Mouse (Mus musculus) spleen, postnatal 10 days (tissue): ENCODE results near the gene Ece1.
"Not testable (repeated sequence)": the region's sequence is repeated elsewhere in the genome, so short reads cannot be mapped to it uniquely, and the experiment has no call there.

ENCODE experiments used
- DNase-seq, 2 experiments: peaks; one replicate each; pipeline ENCODE4 v3.0.0; 2021 to 2022; ENCODE audit warnings: low spot score in 2 of 2

The Ece1 gene

DNA sequence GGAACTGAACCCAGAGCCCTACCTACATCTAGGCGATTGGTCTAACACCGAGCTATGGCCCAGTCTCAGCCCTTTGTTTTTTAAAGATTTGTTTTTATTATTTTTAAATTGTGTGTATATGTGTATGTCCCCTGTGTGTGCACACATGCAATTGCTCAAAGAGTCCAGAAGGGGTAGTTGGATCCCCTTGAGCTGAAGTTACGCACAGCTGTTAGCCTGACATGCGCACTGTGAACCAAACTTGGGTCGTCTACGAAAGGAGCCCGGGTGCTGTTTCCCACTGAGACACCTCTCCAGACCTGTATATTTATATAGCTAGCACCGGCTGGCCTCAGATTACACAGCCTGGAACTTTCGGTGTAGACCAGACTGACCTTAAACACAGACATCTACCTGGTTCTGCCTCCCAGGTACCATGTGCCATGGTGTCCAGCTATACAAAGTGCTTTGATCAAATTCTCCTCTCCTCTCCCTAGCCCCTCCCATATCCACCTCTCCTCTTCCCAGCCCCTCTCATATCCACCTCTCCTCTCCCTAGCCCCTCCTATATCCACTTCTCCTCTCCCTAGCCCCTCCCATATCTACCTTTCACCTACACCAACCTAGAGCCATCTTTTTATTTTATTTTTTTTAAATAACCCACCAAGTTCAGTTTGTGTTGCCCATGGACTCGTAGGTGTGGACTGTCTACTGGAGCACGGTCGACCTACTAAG lies 79.3 kb downstream of the Ece1 start:
- DNase-seq: no peak

DNA sequence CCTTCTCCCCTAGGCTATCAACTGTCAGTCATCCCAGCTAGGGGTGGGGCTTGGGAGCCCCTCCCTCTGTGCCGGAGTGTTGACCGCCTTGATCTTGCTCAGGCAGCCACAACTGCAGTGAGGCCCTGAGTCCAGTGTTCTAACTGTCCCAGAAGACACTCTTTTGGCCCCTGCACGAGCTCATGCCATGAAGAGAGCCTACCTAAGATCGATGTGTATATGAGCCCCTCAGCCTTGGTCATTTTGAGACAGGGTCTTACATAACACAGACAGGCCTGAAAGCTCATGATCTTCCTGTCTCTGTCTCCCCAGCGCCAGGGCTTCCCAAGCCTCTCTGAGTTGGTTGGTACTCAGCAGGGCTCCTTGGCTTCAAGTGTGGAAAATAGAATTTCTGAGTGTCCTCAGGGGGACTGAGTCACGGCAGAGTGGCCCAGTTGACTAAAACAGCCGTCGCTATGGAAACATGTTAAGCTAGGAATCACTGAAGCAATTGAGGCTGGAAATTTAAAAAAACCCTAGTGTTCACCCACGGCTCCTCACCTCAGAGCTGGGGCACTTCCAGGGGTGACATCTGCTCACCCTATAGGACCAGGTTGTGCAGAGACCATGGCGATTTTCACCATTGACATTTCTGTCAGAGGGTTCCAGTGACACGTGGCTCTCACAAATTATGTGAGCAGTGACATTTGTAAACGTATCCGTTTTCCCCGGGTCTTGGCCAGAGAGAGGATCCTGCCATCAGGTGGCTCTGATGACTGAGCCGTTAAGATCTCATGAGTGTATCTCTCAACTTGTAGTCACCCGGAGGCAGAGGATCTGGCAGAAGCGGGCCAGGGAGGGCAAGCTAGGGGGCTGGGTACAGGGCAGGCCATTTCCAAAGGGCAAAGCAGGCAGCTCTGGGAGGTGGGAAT lies 80.1 kb downstream of the Ece1 start:
- DNase-seq: no peak

DNA sequence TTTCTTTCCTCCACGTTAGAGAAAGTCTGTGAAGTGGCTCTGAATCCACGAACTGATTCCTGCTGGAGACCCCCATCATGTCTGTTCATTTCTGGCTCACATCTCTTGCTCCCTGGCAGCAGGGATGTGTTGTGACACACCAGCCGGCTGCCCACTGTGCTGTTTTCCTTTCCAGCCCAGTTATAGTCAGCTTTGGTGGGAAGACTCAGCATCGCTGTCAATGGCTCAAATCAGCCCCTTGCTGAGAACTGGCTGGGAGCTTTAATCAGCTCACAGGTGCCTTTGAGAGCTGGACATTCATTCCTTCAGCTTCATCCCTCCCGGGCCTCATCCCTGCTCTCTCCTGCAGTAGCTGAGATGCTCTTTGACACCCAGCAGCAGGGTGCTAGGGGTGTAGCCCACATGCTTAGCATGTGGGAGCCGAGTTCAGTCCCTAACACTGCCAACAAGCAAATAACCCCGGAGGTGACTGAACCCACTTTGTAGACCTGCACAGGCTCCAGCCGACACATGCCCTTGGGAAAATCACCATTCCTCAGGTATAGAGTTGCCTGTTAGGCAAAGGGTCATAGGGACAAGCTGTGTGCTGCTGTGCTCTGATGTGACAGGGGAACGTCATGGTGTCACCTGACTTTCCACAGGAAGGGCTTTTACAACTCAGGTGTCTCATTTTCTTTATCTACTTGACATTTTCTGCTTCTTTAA lies 80.9 kb downstream of the Ece1 start:
- DNase-seq: no peak

DNA sequence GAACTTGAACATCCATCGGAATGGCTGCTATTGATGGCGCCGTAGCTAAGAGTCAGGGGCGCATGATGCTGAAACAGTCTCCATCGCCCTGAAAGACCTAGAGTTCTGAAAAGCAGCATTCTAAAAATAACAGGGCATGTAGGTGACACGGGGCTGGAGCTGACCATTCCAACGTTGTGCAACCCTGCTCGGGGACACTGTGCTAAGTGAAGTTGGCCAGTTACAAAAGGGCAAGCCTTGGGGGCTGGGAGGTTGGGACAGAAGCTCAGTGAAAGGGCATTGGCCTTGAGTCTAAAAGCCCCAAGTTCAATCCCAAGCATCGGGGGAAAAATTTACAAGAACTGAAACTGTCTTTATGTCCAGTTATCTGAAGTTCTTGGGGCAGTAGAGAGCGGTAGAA lies 81.5 kb downstream of the Ece1 start:
- DNase-seq: no peak

DNA sequence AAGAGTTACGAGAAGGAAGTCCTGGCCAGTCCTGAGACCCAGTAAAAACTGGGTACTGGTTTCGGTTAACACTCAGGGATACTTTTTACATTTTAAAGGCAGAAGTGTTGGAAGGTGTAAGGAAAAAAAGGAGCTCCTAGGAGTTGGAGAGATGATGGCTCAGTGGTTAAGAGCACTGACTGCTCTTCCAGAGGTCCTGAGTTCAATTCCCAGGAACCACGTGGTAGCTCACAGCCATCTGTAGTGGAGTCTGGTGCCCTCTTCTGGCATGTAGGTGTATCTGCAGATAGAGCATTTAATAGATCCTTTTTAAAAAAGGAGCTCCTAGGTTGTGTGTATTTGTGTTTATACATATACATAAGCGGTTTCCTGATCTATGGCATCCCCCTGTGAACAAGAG lies 83.3 kb downstream of the Ece1 start:
- DNase-seq: no peak

DNA sequence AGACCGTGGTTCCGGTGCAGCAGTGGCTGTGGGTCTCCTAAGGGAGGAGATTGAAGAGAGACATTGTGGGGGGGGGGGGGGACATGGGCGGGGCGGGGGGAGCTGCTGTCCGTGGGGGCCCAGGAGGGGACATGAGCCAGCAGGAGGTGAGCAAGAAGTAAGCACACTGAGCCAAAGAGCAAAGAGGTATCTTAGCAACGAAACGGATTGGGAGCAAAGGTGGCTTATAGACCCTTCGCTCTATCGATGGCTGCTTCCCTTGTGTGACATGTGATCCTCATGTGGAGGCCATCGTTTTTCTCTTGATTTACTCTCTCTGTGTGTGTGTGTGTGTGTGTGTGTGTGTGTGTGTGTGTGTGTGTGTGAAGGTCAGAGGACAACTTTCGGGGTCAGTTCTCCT lies 84.4 kb downstream of the Ece1 start:
- no peak for DNase-seq

DNA sequence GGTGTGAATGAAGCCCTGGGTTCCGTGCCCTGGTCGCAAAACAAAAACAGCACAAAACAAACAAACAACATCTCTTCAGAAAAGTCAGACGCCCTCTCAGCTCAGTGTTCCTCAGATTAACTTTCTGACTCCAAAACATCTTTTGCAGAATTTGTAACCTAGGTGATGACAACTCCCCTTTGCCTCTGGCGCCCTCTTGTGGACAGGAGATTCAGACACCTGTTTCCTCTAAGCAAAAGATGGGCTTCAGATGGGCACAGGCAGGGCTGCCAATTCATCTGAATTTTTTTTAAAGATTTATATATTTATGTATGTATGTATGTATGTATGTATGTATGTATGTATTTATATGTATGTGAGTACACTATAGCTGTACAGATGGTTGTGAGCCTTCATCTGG lies 90.8 kb downstream of the Ece1 start:
- DNase-seq: peak; percentile 75 to 90

DNA sequence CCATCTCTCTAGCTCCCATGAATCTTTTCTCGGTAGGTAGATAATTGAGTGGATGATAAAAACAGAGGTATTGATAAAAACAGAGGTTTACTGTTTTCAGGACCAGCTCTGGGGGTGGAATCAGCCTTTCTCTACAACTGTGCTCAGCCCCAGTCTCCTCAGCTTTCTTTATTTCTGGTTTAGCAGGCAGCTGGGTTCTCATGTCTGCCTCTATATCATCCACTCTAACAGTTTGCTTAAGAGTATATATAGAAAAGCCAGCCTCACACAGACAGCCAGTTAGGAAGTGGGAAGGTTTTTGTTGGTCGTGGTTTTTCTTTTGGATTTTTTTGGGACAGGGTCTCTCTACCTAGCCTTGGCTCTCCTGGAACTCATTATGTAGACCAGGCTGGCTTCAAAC lies 92.1 kb downstream of the Ece1 start:
- DNase-seq: no peak

DNA sequence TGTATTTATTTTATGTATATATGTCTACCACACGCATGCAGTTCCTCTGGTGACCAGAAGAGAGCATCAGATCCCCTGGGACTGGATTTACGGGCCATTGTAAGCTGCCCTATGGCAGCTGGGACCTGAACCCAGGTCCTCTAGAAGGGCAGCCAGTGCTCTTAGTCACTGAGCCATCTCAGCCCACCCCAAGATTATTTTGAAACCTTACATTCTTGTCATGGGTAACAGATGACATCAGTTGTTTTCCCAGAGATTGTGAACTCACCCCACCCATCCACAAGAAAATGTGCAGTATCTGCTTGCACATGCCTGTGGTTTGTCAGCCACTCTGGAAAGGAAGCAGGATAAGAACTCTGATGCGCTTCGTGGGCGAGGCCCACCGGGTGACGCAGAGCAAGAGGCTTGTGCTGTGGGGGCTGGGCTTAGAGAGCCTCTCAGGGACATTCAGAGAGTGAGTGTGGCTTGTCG lies 92.9 kb downstream of the Ece1 start:
- DNase-seq: peak in 1 of 2 experiments; percentile 46

DNA sequence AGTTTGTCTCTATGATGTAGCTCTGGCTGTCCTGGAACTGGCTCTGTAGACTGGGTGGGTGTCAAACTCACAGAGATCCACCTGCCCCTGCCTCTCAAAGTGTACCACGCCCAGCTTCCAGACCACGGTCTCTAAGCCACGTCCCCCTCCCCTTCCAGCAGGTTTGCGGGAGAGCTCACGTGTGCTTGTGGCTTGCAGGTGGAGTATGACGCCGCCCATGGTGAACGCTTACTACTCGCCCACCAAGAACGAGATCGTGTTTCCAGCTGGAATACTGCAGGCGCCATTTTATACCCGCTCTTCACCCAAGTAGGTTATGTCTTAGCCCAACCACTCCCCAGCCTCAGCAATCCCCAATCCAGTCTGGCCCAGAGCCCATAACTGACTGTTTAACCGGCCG lies 94.2 kb downstream of the Ece1 start:
- no peak for DNase-seq

DNA sequence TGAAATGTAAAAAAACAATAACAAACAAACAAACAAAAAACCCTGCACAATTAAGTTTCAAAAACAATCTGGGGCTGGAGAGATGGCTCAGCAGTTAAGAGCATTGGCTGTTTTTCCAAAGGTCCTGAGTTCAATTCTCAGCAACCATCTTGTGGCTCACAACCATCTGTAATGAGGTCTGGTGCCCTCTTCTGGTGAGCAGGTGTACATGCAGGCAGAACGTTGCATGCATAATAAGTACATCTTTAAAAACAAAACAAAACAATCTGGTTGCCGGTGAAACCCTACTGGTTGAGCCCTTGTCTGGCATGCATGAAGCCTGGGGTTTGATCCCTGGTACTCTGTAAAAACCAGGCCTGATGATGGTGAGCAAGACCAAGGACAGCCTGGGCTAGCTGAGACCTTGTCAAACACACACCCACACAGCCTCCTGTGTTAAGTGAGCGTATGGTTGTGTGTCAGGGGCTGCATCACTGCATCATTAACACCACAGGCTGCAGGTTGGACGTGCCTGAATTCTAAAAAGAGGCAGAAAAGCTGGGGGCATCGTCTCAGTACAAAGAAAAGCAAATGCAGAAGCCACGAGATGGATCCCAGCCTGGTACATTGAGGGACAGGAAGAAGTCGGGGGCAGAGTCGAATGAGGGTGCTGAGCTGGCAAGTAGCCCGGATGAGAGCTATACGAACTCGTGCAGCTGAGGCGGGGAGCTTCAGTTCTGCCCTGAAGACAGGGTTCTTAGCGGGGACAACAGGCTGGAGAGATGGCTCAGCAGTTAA lies 98.0 kb downstream of the Ece1 start:
- DNase-seq: no peak

DNA sequence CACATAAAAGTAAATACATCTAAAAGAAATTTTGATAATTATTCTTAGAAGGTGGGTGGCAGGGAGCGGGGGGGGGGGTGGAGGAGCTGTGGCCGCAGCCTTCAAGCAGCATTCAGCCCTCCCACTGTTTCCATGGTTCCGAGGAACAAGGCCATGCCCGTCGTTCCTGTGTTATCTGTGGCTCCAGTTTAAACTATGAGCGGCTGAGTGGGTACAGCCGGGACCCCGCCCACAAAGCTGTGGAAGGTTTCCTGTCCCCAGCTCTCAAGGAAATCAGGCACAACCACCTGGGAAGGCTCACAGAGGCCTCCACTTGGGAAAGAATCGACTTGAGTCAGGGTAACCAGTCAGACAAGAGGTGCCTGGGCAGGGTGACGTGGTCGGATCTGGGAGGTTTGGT lies 98.7 kb downstream of the Ece1 start:
- no peak for DNase-seq

DNA sequence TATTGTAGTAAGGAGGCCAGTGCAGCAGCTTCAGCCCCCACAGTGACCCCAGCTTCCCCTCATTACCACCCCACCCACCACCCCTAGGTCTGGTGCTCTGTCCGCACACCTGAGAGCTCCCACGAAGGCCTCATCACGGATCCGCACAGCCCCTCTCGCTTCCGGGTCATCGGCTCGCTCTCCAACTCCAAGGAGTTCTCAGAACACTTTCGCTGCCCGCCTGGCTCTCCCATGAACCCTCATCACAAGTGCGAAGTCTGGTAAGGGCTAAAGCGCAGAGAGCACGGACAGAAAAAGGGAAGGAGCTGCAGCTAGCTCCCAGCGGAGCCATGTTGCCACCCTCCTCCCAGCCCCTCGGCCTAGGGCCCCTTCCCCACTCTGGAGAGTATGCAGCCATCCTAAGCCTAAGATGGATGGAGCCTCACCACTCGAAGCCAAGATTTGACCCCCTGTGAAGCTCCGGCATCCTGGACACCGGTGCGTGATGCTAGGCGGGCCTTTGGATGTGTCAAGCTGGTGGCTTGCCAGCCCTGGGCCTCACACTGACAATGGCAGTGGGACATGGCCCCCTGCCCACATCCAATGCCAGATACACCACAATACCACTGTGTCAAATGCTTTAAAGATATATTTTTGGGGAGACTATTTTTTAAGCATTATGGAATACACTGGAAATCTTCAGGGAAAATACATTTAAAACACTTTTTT lies 100.8 kb downstream of the Ece1 start:
- DNase-seq: no peak

DNA sequence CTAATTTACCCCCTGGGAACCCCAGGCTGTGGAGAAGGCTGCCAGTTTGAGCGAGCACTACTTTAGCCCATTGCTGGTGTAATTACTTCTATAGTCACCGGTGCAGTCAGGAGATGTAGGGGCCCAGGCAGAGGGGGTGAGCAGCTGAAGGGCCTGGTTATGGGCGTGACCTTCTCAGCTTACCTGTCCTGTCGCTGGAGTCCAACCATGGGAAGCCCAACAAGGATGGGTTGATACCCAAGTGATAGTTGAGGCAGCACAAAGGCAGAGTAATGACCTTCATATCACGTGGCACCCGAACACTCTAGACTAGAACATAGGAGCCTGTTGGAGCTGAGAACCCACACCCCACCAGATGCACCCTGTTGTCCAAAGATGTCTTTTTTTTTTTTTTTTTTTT lies 101.4 kb downstream of the Ece1 start:
- no peak for DNase-seq

DNA sequence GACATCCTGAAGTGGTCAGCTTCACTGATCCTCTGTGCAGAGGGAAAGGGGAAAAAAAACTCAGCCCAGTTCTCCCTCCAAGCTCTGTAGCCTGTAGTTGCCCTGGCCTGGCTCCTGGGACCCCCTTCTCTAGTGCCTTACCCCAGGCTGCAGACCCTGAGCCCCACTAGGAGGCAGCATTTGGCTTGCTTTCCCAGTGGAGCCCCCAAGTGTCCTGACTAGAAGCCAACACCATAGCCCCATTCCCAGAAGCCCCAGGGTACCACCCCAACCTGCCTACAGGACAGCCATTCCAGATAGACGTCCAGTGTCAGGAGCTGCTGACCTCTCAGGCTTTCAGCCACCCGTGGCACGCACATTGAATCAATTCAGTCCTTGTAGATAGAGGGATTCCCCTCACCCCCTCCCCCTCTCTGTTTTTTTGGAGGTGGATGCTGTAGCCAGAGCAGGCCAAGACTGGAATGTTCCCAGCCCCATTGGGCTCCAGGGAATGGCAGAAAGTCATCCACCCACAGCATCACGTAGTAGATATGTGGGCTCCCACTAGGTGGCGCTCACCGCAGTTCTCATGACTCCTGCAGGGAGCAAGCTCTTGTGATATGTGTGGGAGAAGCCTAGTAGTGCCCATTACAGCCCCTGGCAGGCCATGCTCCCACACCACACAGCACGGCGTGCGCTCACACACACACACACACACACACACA lies 102.0 kb downstream of the Ece1 start:
- peak; percentile 66 to 87 for DNase-seq

DNA sequence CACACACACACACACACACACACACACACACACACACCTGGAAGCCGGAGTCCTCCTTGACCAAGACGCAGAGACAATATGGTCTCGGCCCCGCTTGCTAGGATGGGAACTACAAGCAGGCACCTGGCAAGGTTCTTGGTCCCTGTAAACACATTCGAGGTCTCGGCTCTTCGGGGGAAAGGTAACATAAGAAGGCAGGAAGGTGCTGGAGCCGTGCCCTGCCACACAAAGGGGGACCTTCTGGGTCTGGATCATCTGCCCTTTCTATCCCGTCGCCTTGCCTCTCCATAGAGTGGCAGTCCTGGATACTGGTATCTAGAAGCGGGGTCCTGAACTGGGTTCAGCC lies 102.5 kb downstream of the Ece1 start:
- DNase-seq: no peak

DNA sequence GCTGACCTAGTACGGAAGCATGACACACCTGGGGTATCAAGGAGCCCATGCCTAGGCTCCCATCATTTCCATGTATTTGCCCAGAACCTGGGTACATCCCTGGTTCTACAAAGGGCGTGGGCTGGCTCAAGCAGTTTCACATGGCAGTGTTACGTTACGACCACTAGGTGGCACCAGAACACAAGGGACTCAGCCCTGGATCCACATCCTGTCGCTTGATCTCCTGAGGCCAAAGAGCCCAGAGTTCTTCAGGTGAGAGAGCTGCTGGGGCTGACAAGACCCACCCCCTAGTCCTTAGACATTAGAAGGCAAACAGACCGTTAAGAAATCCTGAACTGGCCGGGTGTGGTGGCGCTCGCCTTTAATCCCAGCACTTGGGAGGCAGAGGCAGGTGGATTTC lies 106.2 kb downstream of the Ece1 start:
- peak; percentile 52 to 73 for DNase-seq

DNA sequence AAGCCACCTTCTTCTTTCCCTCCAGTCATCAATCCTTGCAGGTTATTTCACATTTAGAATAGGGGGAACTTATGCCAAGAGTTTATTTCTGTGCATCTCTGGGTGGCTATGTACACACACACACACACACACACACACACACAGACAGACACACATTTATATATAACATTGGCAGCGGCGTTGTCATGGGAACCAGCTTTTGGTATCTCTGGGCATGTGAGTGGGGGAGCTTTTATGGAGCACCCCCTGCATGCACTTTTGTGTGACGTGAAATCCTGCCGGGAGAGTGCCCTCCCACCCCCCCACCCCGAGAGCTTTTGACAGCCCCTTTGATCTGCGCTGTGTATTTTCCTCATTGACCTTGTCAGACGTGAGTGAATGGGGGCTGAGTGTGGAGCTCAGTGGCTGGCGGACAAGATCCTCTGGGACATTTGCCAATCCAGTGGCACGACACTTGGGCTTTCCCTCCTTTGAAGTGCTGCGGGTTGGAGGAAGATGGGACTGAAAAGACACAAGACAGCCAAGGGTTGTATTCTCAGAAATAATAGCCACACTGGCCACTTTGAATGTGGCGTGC lies 108.7 kb downstream of the Ece1 start:
- not testable (repeated sequence) for DNase-seq

DNA sequence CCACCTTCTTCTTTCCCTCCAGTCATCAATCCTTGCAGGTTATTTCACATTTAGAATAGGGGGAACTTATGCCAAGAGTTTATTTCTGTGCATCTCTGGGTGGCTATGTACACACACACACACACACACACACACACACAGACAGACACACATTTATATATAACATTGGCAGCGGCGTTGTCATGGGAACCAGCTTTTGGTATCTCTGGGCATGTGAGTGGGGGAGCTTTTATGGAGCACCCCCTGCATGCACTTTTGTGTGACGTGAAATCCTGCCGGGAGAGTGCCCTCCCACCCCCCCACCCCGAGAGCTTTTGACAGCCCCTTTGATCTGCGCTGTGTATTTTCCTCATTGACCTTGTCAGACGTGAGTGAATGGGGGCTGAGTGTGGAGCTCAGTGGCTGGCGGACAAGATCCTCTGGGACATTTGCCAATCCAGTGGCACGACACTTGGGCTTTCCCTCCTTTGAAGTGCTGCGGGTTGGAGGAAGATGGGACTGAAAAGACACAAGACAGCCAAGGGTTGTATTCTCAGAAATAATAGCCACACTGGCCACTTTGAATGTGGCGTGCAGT lies 112.9 kb downstream of the Ece1 start:
- not testable (repeated sequence) for DNase-seq
